ENCODE assay signal across 8 mouse cellular contexts in the genomic region with DNA sequence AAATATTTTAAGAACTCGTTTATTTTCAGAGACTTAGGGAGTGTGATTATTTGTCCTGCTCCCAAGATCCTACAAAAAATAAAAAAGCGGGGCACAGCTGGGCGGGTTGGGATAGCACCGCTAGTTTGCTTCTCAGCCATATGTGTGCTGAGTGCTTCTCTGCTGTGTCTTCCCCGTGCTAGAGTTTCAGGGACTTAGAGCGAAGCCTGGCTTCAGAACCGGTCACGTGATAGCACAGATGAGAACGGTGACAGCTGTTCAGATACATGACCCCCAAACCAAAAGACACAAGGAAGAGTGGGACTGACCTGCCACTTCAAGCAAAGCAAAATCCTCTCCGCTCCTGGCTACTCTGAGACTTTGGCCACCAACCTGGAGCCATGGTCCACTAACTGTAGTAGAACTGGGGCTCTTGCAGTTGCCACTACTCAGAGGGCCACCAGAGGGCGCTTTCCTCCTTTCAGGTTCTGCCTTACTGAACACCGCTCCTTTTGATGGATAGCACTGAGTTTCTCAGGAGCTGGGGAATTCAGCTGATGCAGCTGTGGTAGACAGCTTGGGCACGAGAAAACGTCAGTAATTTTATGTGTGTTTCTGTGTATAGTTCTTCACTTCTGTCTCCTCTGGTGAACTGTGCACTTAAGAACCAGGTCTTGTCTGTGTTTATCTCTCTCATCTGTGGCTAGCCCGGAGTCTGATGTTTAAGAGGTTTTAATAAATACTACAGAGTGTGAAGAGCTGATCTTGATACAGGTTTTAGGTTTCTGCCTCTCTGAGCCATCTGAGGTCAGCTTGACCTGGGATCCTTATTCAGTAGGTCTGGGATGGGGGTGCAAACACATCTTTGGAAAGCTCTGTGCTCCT.
DNase-seq lines count a peak whose midpoint lies in the region; ATAC-seq and TF ChIP-seq lines count a peak whose summit lies in the region.

No protein-coding gene starts in this region.

- no peak overlapping the region for H3K4me3 ChIP-seq in bone marrow macrophage, adult 2 months (ENCODE audit: insufficient read depth, low read length)
- no peak overlapping the region for H3K4me3 ChIP-seq in embryonic fibroblast, embryonic 13.5 days (ENCODE audit: insufficient read depth, low read length)
- no peak overlapping the region for H3K4me3 ChIP-seq in heart, embryonic 10.5 days
- no peak overlapping the region for H3K4me3 ChIP-seq in kidney, embryonic 14.5 days (ENCODE audit: low read length)
- no peak overlapping the region for H3K4me3 ChIP-seq in limb, embryonic 14.5 days (replicated peaks; ENCODE audit: low read length)

- TF ChIP-seq CTCF in bone marrow macrophage, adult 2 months (IDR thresholded peaks at IDR 0.05; ENCODE audit: low read depth, low read length), result peak; percentile 88
- TF ChIP-seq CTCF in embryonic fibroblast, embryonic 13.5 days (IDR thresholded peaks at IDR 0.05; ENCODE audit: borderline replicate concordance, insufficient read depth, low read length), result peak; percentile 40; the same call in 1 of the 2 replicates

- no peak overlapping the region for H3K4me2 ChIP-seq in kidney, embryonic 14.5 days (replicated peaks; ENCODE audit: low read depth, low read length)
- no peak overlapping the region for H3K4me2 ChIP-seq in limb, embryonic 14.5 days (replicated peaks; ENCODE audit: low read depth, low read length, severe bottlenecking)

- H3K27ac ChIP-seq in bone marrow macrophage, adult 2 months (ENCODE audit: insufficient read depth, low read depth, low read length), result no peak overlapping the region
- H3K27ac ChIP-seq in embryonic fibroblast, embryonic 13.5 days (ENCODE audit: insufficient read depth, low read length), result peak overlapping the region; percentile 69
- peak overlapping the region; percentile 30; the same call in 1 of the 2 replicates for H3K27ac ChIP-seq in heart, embryonic 10.5 days
- H3K27ac ChIP-seq in kidney, embryonic 14.5 days (ENCODE audit: low read depth, low read length), result no peak overlapping the region
- no peak overlapping the region for H3K27ac ChIP-seq in limb, embryonic 14.5 days (replicated peaks; ENCODE audit: low read depth, low read length)

- DNase-seq in A20 (ENCODE audit: low read depth, low spot score), result peak; percentile 68
- peak; percentile 90 for DNase-seq in heart, embryonic 10.5 days (ENCODE audit: low spot score)
- DNase-seq in limb, embryonic 14.5 days (ENCODE audit: low spot score), result peak; percentile 94
- DNase-seq in spleen, postnatal 36 days (ENCODE audit: low spot score in 2 of 2), result peak; percentile 40 to 57

- 51% methylated on average over 15 of the region's 15 CpGs for WGBS in heart, embryonic 10.5 days
- 50% methylated on average over 15 of the region's 15 CpGs for WGBS in kidney, embryonic 14.5 days
- 56% methylated on average over 15 of the region's 15 CpGs for WGBS in limb, embryonic 14.5 days

- H3K9ac ChIP-seq in kidney, embryonic 14.5 days (ENCODE audit: low read depth, low read length), result no peak overlapping the region
- no peak overlapping the region for H3K9ac ChIP-seq in limb, embryonic 14.5 days (ENCODE audit: low read depth, low read length, severe bottlenecking)

- ATAC-seq in kidney, embryonic 14.5 days (ENCODE audit: low FRiP score, low TSS enrichment), result peak; percentile 87
- ATAC-seq in limb, embryonic 14.5 days (ENCODE audit: low FRiP score, low read depth), result peak; percentile 87
- peak; percentile 65; the same call in 1 of the 2 replicates for ATAC-seq in monocyte, adult 5-6 weeks (replicated peaks; ENCODE audit: insufficient number of reproducible peaks, low FRiP score, low TSS enrichment, poor library complexity, severe bottlenecking)

- no peaks in the 10 kb centered on the region for H3K4me1 ChIP-seq in bone marrow macrophage, adult 2 months (ENCODE audit: control insufficient read depth, insufficient read depth, low read length)
- H3K4me1 ChIP-seq in embryonic fibroblast, embryonic 13.5 days (ENCODE audit: control insufficient read depth, insufficient read depth, low read length), result peaks cover 15% of the 10 kb centered on the region
- H3K4me1 ChIP-seq in heart, embryonic 10.5 days, result peaks cover 26% of the 10 kb centered on the region
- peaks cover 4% of the 10 kb centered on the region; the same call in 1 of the 2 replicates for H3K4me1 ChIP-seq in kidney, embryonic 14.5 days (ENCODE audit: control insufficient read depth, insufficient read depth, low read length)
- peaks cover 5% of the 10 kb centered on the region; the same call in 1 of the 2 replicates for H3K4me1 ChIP-seq in limb, embryonic 14.5 days (ENCODE audit: control insufficient read depth, insufficient read depth, low read length)

- H3K9me3 ChIP-seq in heart, embryonic 10.5 days, result no peaks in the 10 kb centered on the region
- H3K9me3 ChIP-seq in kidney, embryonic 14.5 days (ENCODE audit: control insufficient read depth, low read length), result no peaks in the 10 kb centered on the region
- H3K9me3 ChIP-seq in limb, embryonic 14.5 days (ENCODE audit: control insufficient read depth, low read length), result no peaks in the 10 kb centered on the region

- H3K36me3 ChIP-seq in heart, embryonic 10.5 days, result no peaks in the 10 kb centered on the region
- no peaks in the 10 kb centered on the region for H3K36me3 ChIP-seq in kidney, embryonic 14.5 days (ENCODE audit: control insufficient read depth, insufficient read depth, low read length)
- H3K36me3 ChIP-seq in limb, embryonic 14.5 days (ENCODE audit: control insufficient read depth, insufficient read depth, low read length), result no peaks in the 10 kb centered on the region

- no peak for TF ChIP-seq POLR2A in bone marrow macrophage, adult 2 months (IDR thresholded peaks at IDR 0.05; ENCODE audit: borderline replicate concordance, low read depth, low read length)
- no peak for TF ChIP-seq POLR2A in embryonic fibroblast, embryonic 13.5 days (IDR thresholded peaks at IDR 0.05; ENCODE audit: low read depth, low read length)
- no peak for TF ChIP-seq POLR2A in limb, embryonic 14.5 days (IDR thresholded peaks at IDR 0.05; ENCODE audit: borderline replicate concordance, extremely low read depth, insufficient read depth, insufficient read length)

- no peaks in the 10 kb centered on the region for H3K27me3 ChIP-seq in heart, embryonic 10.5 days (ENCODE audit: insufficient read depth, poor library complexity, severe bottlenecking)
- no peaks in the 10 kb centered on the region for H3K27me3 ChIP-seq in kidney, embryonic 14.5 days (ENCODE audit: control insufficient read depth, insufficient read depth, low read length)
- H3K27me3 ChIP-seq in limb, embryonic 14.5 days (ENCODE audit: control insufficient read depth, insufficient read depth, low read length), result no peaks in the 10 kb centered on the region

Comparison
In these comparisons a context has a peak if more than half of its experiments do, and no peak if none do; other contexts are left out.
1. H3K27ac ChIP-seq: peak in embryonic fibroblast, embryonic 13.5 days (single experiment) and heart, embryonic 10.5 days (single experiment); none in bone marrow macrophage, adult 2 months (single experiment), kidney, embryonic 14.5 days (single experiment) and limb, embryonic 14.5 days (single experiment).
2. Peak in every context shown above with its lines, with median percentiles within 50 percentile points of each other: DNase-seq and ATAC-seq.